Mouse (Mus musculus) skeletal muscle tissue, adult 2 months (tissue): ENCODE measurements around the gene Kctd2.
A peak's percentile ranks its signal among the peaks of the same experiment; 100 is the strongest.
"Not testable (repeated sequence)": the region's sequence is repeated elsewhere in the genome, so short reads cannot be mapped to it uniquely, and the experiment has no call there.

Experiments used
- DNase-seq: peaks from one replicate; pipeline ENCODE4 v3.0.0-alpha.2; 2012; ENCODE audit warnings: low read depth, low spot score

Gene Kctd2

DNA sequence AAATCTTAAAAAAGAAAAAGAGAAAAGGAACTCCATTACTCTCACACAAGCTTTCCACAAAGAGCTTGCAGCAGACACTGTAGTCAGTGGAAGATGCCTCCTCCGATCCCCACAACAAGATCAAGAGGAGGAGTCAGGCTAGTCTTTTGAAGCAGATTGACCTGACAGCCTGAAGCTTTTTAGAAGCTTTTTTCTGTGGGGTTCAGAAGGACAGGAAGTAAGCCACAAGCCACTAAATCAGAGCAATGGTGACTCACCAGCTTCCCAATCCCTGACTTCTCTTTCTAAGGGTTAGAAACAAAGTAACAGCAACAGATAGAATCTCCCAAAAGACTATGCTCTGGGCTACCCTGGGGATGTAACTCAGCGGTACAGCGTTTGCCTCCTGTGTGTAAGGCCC, 19.4 kb downstream of the Kctd2 start:
- DNase-seq = no peak

DNA sequence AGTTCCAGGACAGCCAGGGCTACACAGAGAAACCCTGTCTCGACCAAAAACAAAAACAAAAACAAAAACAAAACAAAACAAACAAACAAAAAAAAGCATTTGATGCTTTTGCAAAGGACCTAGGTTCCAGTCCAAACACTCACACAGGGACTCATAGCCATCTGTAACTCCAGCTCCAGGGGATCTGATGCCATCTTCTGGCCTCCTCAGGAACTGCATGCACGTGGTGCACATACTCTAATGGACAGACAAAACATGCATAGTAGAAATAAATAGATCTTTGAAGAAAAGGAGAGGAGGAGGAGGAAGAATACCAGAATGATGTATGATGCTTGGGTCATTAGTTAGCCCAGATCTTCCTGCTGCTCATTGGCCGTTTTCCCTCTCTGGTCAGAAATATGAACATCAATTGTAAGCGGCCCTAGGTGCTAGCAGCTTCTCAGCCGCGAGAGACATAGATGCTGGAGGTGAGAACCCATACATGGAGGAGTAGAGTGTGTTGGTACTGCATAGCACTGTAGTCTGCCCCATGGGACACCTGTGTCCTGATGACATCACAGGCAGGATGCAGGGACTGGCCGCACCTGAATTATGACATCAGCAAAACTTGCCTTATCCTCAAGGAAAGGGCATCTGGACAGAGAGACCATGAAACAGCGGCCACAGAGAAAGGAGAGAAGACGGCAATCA, 20.1 kb downstream of the Kctd2 start, which contains the start of gene Trim80:
Gene Trim80, plus strand, starts transcription at position 640 of the 690 bp plus-strand sequence.
- DNase-seq = no peak

DNA sequence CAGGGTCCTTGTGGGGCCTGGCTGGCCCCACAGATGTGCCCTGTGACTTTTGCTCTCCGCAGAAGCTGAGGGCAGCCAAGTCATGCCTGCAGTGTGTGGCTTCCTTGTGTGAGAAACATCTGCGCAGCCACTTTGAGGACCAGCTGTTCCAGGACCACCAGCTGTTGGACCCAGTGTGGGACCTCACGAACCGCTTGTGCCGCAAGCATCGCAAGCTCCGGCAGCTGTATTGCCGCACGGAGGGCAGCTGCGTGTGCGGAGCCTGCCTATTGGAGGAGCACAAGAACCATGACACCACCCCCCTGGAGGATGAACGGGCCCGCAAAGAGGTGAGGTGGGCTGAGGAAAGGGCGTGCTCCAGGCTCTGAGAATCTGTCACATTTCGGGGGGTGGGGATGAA, 21.5 kb downstream of the Kctd2 start:
- no peak for DNase-seq

DNA sequence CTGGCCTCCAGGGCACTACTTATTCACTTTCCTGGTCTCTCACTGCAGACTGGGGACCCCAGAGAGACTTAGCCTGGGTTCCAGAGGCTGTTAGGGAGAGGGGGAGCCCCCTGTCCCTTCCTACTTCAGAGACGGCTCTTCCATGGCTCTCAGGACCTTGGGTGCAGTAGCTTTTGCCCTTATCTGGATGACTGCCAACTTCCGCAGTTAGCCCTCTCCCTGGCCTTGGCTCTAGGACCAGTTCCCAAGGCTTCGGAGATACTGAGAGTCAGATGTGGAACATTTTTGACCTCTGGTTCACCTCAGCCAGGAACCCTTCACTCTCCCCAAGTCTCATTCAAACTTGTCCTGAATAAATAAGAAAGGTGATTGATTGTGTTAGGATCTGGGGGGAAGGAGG, 27.0 kb downstream of the Kctd2 start:
- DNase-seq = no peak

DNA sequence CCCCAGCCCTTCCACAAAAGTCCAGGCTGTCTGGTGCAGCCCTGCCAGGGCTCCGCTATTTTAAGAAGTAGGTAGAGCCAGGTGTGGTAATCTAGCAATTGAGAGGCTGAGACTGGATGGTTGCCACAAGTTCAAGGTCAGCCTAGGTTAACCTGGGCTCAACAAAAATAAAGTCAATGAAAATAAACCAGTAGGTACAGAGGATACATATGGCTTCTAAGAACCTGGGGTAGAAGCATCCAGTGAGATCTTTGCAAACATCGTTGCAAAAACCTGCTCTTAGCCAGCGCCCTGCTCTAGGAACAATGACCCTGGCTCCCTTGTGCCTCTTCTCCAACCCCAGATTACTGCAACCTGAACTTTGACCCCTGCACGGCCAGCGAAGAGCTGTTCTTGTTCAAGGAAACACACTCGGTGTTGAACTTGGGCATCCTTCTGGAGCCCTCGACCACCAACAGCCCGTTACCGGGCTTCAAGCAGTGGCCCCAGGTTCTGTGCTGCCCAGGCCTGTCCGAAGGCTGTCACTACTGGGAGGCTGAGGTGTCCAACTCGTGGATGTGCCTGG, 27.5 kb downstream of the Kctd2 start:
- DNase-seq = no peak

DNA sequence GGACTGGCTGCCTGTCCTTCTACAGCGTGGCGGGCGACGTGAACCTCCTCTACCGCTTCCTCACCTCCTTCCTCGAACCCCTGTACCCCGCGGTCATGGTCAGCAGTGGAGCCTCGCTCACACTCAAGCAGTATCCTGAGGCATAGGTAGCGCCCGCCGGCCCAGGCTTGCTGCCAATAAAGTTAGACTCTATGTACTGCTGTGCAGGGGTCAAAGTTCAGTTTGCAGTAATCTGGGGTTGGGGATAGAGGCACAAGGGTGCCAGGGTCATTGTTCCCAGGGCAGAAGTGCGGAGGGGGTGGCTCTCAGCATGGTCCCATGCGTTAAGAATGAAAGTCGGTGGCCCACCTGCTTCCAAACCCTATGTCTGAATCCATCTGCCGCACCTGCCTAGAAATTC, 28.1 kb downstream of the Kctd2 start:
- DNase-seq = no peak

DNA sequence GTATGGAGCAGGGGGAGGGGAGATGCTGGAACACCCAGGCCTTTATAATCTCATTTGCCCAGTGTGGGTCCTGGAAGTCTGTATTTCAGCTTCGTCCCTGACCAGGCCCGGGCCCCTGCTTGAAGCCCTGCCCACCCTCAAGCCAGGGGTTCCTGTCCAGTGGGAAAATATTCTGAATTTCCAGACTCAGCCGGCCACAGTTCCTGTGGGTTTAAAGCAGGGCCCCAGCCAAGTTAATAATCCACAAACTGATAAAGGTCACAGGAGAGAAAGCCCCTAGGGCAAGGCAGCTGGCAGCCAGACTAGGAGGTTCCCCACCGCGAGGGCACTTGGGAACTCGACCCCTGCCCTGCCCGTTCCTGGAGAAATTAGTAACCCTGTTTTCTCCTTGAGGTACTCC, 29.1 kb downstream of the Kctd2 start:
- no peak for DNase-seq

DNA sequence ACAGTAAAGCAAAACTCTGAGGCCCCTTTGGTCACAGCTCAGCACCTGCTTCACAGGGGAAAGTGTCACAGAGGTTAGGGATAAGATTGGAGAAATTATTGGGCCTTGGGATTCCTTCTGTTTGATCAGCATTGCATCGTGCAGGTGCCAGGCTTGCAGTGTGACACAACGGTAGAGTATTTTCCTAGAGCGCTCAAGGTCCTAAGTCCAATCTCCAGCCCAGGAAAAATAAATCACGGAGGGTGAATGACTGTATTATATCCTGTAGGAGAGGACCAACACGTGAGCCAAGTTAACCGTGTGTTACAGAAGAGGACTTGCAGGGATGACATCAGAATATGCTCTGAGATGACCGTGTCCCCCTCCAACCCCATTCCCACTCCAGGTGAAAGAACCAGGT, 30.2 kb downstream of the Kctd2 start:
- no peak for DNase-seq

DNA sequence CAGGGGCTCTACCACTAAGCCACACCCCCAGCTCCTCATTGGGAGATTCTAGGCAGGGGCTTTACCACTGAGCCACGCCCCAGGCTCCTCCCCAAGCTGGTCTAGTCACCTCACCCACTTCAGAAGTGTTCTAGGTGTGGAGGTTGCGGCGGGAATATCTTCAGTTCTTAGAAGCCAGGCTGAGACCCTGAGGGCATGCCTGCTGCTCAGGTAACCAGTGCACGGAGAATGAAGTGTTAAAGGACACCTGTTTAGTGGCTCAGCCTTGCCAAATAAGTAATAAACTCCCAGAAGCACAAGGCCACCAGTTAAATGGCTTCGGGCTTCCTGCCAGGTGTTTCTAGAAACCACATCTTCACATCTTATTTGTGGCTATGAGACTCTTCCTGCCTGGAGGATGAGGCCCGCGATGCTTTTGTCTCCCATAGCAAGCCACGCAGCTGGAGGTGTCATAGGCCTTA, 31.9 kb downstream of the Kctd2 start:
- no peak for DNase-seq

DNA sequence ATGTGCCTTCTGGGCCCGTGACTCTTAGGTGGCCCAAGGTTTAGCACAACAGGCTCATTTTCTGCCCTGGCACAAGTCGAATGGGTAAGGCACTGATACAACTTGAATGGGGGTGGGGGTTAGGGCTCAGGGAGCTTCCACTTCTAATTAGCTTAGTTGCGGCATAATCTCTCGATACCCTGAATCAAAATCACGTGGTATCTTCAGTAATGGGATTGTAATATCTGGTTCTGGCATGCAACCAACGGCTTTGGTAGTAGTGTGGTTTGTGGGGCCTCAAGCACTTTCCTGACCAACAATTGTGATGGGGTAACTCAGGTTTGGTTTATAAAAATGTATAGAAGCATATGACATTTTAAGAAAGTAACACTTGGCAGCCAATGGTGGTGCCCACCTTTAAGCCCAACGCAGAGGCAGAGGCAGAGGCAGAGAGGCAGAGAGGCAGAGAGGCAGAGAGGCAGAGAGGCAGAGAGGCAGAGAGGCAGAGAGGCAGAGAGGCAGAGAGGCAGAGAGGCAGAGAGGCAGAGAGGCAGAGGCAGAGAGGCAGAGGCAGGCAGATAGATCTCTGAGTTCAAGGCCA, 32.4 kb downstream of the Kctd2 start:
- DNase-seq = no peak

DNA sequence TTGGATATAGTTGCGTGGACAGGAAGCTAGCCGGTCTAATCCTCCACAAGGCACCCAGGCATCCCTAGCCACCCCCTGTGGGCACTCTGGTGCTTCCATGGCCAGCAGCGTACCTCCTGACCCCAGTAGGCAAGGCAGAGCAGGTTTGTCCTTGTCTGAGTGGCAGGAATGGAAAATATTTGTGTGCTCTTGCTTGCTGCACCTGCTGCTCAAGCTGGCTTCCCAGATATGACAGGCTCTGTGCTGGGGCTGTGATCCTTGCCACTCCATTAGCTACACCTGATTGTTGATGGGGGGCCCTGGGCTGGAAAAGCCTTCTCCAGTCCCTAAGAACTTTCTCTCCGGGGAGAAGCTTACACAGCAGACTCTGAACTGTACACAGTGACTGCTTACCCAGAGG, 33.4 kb downstream of the Kctd2 start:
- no peak for DNase-seq

DNA sequence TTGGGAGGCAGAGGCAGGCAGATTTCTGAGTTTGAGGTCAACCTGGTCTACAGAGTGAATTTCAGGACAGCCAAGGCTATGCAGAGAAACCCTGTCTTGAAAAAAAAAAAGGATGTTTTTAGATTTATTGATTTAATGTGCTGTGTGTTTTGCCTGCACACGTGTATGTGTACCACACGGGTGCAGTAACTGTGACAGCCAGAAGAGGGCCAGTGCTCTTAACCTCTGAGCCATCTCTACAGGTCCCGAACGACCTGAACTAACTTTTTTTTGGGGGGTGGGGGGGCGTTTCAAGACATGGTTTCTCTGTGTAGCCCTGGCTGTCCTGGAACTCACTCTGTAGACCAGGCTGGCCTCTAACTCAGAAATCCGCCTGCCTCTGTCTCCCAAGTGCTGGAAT, 34.9 kb downstream of the Kctd2 start:
- not testable (repeated sequence) for DNase-seq

DNA sequence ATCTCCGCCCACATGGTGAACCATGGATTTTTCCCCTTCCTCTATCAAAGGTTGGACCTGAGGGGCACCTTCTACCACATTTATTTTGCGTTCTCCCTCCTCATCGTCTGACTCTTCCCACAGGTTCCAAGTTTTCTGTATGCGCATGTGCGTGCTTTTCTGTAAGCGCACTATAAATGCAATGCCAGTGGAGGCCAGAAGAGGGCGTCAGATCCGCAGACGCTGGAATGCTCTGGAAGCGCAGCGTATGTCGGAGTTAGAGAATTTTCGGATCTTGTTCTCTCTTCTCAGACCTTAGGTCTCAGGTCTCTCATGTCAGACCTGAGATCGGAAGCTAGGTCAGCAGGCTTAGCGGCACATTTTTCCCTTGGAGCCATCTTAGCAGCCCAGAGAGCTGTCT, 35.7 kb downstream of the Kctd2 start:
- no peak for DNase-seq

DNA sequence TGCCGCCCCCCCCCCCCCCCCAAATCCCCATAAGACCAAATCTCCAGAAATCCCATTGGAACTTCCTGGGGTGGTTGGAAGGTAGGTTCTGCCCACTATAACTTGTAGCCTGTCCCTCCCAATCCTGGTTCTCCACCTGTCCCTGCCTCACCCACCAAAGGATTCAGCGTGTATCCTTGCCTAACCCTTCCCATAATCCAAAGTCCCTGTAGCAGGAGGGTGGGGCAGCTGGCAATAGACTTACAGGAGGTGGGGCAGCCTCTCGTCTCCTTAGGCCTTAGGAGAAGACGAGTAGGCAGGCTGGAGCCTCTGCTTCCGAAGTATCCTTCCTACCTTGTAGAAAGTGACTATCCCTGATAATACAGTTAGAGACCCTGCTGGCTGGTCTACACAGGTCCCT, 36.3 kb downstream of the Kctd2 start:
- no peak for DNase-seq

DNA sequence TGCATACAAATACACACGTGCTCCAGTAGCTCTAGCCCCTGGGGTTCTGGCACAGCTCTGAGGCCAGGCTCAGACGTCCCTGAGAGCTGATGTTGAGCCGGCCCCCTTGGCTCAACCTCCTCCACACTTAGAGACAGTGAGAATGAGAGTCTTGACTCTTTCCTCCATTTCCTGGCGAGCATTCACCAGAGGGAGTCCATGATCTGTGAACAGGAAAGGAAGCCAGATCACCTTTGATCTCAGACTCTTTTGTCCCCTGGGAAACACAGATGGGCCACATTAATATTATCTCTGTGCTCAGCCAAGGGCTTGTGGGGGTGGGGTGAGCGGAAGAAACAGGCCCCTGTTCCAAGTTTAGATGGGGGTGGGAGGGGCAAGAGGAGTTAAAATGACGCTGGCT, 37.5 kb downstream of the Kctd2 start:
- DNase-seq = no peak

DNA sequence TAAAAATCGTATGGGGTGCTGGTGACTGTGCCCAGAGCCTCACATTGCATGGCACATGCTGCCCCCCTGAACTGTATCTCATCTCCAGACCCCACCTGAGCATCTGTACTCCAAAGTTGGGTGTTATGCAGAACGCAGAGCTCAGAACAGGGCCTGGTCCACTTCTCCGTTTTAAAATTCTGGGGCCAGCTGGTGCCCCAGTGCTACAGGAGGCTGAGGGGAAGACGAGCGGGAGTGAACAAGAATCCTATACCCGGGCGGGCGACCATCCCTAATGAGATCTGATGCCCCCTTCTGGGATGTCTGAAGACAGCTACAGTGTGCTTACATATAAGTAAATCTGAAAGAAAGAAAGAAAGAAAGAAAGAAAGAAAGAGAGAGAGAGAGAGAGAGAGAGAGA, 41.0 kb downstream of the Kctd2 start:
- no peak for DNase-seq

DNA sequence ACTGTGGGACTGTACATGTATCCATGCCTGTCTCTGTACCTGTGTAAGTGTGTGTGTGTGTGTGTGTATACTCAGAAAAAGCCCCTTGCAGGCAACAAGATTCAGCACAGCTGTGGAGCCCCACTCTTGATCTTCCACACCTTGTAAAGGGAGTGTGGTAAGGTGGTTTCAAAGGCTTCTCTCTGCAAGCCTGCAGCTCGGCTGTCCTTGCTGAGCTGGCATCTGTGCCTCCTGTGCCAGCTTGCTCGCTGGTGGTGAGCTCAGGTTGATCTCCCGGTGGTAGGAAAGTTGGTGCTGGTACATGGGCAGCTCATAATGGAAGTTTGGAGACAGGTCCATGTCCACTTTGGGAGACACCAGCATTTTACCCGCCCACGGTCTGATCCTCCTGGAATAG, 41.9 kb downstream of the Kctd2 start:
- DNase-seq = no peak

DNA sequence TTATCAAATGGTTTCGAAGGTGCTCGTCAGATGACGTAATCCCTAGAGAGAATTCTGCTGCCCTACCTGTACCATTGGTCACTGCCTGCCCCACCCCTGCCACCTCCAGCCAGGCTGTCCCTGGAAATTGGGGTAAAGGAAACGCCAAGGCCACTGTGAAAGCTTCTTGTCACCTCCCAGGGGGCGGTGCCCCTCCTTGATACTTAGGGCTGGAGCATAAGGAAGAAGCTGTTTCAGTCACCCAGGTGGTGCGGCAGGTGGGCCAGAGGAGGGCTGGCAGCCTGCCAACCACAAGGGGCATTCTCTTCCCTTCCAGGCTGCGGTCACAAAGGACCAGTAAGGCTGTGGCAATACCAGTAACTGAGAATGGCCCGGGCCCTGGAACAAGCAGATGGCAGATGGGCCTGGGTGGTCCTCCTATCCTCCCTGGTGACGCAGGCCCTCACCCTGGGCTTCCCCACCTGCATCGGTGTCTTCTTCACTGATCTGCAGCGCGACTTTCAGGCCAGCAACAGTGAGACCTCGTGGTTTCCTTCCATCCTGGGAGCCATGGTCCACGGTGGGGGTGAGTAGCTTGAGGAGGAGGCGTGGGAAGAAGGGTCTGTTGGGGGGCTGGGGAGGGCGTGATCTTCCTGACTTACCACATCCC, 42.4 kb downstream of the Kctd2 start, which contains the start of gene Slc16a5:
Gene Slc16a5, plus strand, starts transcription at position 232 of the 649 bp plus-strand sequence.
- DNase-seq = no peak

DNA sequence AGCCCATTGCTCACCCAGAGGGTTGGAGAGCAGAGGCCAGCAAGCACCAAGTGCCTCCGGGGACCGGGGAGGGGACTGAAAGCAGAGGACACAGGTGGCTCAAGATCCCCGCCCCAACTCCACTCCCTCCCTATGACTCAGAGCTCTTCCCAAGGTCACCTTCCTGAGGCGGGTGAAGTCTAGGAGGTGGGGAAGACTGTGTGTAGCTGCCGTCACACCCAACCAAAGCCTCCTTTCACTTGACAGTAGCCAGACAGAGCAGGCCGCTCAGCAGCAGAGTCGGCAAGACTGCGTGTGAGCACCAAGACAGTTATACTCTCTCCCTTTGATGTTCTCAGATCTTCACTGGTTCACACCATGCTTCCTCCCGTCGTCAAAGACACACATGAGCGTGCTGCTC, 43.5 kb downstream of the Kctd2 start:
- no peak for DNase-seq

DNA sequence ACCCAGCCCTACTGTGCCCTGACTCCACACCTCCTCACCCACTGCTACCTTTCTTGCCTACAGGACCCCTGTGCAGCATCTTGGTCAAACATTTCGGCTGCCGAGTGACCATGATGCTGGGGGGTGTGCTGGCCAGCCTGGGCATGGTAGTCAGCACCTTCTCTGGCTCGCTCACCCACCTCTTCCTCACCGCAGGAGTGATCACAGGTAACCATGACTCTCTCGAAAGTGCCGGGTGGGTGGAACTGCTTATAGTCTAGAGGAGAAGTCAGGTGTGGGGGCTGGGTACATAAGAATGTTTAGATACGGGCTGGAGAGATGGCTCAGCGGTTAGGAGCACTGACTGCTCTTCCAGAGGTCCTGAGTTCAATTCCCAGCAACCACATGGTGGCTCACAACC, 44.9 kb downstream of the Kctd2 start:
- DNase-seq = no peak

DNA sequence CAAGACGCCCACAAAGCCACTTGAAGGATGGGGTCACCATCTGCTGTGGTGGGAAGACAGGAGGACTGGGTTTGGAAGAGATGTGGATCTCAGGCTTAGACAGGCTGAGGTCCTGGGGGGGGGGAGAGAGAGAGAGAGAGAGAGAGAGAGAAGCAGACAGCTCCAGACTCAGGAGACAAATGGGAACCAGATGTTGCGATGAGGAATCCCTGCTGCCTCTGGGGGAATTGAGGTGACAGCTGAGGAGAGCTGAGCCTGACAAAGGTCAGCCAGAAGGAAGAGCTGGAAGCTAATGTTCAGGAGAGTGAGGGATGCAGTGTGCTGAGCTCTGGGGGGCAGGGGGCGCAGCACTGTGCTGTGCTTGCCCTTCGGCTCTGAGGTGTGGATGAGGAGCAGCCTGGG, 47.3 kb downstream of the Kctd2 start:
- no peak for DNase-seq

DNA sequence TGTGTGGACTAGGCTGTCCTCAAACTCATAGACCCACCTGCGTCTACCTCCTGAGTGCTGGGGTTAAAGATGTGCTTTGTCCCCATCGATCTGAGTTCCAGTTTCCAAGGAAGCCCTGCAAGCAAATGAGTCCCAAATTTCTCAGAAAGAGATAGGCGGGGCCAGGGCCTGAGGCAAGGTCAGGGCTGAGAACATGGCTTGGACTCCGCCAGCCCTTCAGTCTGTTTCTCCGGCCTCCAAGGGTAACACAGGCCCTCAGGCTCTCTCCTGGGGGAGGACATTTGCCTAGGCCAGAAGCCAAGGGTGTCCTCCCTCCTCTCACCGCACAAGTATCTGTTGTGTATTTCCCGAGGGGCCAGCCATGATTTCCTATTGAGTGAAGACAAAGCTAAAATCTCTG, 52.3 kb downstream of the Kctd2 start:
- peak; percentile 36 for DNase-seq
